Mouse (Mus musculus): Measurements from ENCODE around the gene St7. TPM values are rescaled to one million over a fixed set of nuclear protein-coding genes. Genes with fewer than 3 reads are reported as not detected.

St7 gene
- polyA plus RNA-seq, 1 experiment from 2014 or later, result 39.3 TPM

DNA sequence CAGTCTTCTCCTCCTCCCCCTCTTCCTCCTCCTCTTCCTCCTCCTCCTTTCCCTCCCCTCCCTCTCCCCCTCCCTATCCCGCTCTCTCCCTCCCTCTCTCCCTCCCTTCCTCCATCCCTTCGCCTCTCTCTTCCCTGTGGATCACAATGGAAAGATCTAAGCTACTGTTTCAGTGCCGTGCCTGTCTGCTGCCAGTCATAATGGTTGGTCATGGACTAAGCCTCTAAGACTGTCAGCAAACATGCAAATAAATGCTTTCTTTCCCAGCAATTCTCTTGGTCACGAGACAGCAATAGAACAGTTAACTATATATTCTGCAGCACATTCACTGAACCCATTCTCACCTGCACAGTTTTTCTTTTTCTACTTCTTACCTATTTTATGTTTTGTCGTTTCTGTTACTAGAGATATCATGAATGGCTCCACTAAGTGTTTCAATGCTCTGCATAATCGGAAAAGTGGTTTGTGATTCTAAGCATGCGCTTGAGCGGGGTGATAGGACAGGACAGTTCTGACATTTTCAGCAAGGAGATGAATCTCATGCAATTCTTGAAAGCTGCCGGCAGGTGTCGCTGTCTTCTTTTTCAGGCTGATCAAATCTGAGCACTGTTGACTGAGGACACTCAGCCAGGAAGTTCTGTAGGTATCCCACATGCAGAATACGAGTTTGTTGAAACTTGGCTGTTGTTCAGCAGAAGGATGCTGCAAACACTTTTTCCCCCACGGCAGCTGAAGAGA is 17.5 kb upstream of the St7 start:
- Histone ChIP-seq H3K9ac (ENCODE audit: low read length) (no peak overlapping the region), H3K4me1 (replicated peaks; ENCODE audit: control insufficient read depth, insufficient read depth, low read length) (no peaks in the 10 kb centered on the region), H3K9me3 (ENCODE audit: control insufficient read depth, low read length) (no peaks in the 10 kb centered on the region), H3K4me2 (ENCODE audit: low read depth, low read length) (0 out of 2 replicates have a peak overlapping the region, but pooled peaks have one; percentile 10), H3K27me3 (ENCODE audit: control insufficient read depth, insufficient read depth, low read depth, low read length) (no peaks in the 10 kb centered on the region), H3K36me3 (ENCODE audit: control insufficient read depth, insufficient read depth, low read length) (no peaks in the 10 kb centered on the region), H3K27ac (ENCODE audit: low read length) (no peak overlapping the region), H3K4me3 (ENCODE audit: low read length) (no peak overlapping the region)
- peak; percentile 79 for ATAC-seq (ENCODE audit: low read depth)
- WGBS, result 22% methylated on average over 12 of the region's 12 CpGs

- 73% methylated on average over 2 of the region's 2 CpGs for WGBS
- no peak overlapping the region for H3K27ac ChIP-seq (ENCODE audit: low read length)
- ATAC-seq (ENCODE audit: low read depth), result no peak
Measured at GRCm38 (mm10) chr6:17677008-17677407, 15.7 kb upstream of the St7 start.

GRCm38 (mm10) chr6:17680266-17680925 is 12.3 kb upstream of the St7 start:
- Histone ChIP-seq H3K4me2 (ENCODE audit: low read depth, low read length) (no peak overlapping the region), H3K27ac (ENCODE audit: low read length) (no peak overlapping the region), H3K36me3 (ENCODE audit: control insufficient read depth, insufficient read depth, low read length) (no peaks in the 10 kb centered on the region), H3K9me3 (ENCODE audit: control insufficient read depth, low read length) (no peaks in the 10 kb centered on the region), H3K9ac (ENCODE audit: low read length) (no peak overlapping the region), H3K27me3 (ENCODE audit: control insufficient read depth, insufficient read depth, low read depth, low read length) (no peaks in the 10 kb centered on the region), H3K4me3 (ENCODE audit: low read length) (no peak overlapping the region), H3K4me1 (replicated peaks; ENCODE audit: control insufficient read depth, insufficient read depth, low read length) (no peaks in the 10 kb centered on the region)
- no peak for ATAC-seq (ENCODE audit: low read depth)
- WGBS, result 78% methylated on average over 6 of the region's 6 CpGs

More at GRCm38 (mm10) chr6:17677008-17677407, 15.7 kb upstream of the St7 start:
- H3K36me3 ChIP-seq (ENCODE audit: control insufficient read depth, insufficient read depth, low read length), result no peaks in the 10 kb centered on the region
- H3K9me3 ChIP-seq (ENCODE audit: control insufficient read depth, low read length), result no peaks in the 10 kb centered on the region
- H3K4me3 ChIP-seq (ENCODE audit: low read length), result no peak overlapping the region
- no peaks in the 10 kb centered on the region for H3K4me1 ChIP-seq (replicated peaks; ENCODE audit: control insufficient read depth, insufficient read depth, low read length)
- H3K9ac ChIP-seq (ENCODE audit: low read length), result no peak overlapping the region
- H3K27me3 ChIP-seq (ENCODE audit: control insufficient read depth, insufficient read depth, low read depth, low read length), result no peaks in the 10 kb centered on the region
- H3K4me2 ChIP-seq (ENCODE audit: low read depth, low read length), result no peak overlapping the region

GRCm38 (mm10) chr6:17681810-17682209 is 10.9 kb upstream of the St7 start:
- Histone ChIP-seq H3K4me3 (ENCODE audit: low read length) (no peak overlapping the region), H3K27me3 (ENCODE audit: control insufficient read depth, insufficient read depth, low read depth, low read length) (no peaks in the 10 kb centered on the region), H3K4me2 (ENCODE audit: low read depth, low read length) (no peak overlapping the region), H3K9me3 (ENCODE audit: control insufficient read depth, low read length) (no peaks in the 10 kb centered on the region), H3K36me3 (ENCODE audit: control insufficient read depth, insufficient read depth, low read length) (no peaks in the 10 kb centered on the region), H3K4me1 (replicated peaks; ENCODE audit: control insufficient read depth, insufficient read depth, low read length) (no peaks in the 10 kb centered on the region), H3K9ac (ENCODE audit: low read length) (no peak overlapping the region), H3K27ac (ENCODE audit: low read length) (no peak overlapping the region)
- 92% methylated on average over 8 of the region's 8 CpGs for WGBS
- no peak for ATAC-seq (ENCODE audit: low read depth)

GRCm38 (mm10) chr6:17688676-17689075 is 4.1 kb upstream of the St7 start:
- no peaks in the 10 kb centered on the region for H3K27me3 ChIP-seq (ENCODE audit: control insufficient read depth, insufficient read depth, low read depth, low read length)
- no peak for ATAC-seq (ENCODE audit: low read depth)
- H3K27ac ChIP-seq (ENCODE audit: low read length), result no peak overlapping the region
- H3K4me1 ChIP-seq (replicated peaks; ENCODE audit: control insufficient read depth, insufficient read depth, low read length), result peaks cover 2% of the 10 kb centered on the region; the same call in 1 of the 2 replicates
- H3K9ac ChIP-seq (ENCODE audit: low read length), result no peak overlapping the region
- 60% methylated on average over 5 of the region's 5 CpGs for WGBS
- no peaks in the 10 kb centered on the region for H3K36me3 ChIP-seq (ENCODE audit: control insufficient read depth, insufficient read depth, low read length)
- no peak overlapping the region for H3K4me3 ChIP-seq (ENCODE audit: low read length)
- H3K9me3 ChIP-seq (ENCODE audit: control insufficient read depth, low read length), result peaks cover 2% of the 10 kb centered on the region; the same call in 1 of the 2 replicates
- no peak overlapping the region for H3K4me2 ChIP-seq (ENCODE audit: low read depth, low read length)

DNA sequence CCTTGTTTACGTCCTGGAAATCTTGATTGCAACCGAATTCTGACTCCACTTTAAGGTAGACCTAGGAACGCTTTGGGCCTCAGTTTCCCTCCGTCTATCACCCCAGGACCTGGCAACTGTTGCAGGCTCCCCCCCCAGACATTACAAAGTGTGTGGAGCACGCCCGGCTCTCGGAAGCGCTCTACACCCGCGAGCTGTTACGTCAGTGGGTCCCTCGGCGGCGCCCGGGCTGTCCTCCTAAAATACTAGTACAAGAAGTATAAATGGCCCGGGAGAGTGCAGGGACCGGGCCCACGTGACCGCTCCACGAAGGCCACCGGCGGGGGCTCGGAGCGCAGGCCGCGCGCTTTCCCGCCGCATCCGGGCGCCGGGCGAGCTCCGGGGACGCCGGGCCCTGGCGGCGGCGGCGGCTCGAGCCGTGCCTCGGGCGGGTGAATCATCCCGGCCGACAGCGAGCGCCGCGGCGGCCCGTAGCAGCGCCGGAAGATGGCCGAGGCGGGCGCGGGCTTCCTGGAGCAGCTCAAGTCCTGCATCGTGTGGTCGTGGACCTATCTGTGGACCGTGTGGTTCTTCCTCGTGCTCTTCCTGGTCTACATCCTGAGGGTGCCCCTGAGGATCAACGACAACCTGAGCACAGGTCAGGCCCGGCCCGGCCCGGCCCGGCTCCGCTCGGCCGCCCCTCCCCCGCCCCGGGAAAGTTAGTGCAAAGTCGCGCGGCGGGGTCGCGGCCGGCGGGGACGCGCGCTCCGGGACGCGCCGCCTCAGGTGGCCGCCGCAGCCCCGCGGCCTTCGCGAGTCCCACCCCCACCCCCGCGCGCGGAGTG is 1.2 kb downstream of the St7 start:
- Histone ChIP-seq H3K9ac (ENCODE audit: low read length) (peak overlapping the region; percentile 96), H3K36me3 (ENCODE audit: control insufficient read depth, insufficient read depth, low read length) (peaks cover 4% of the 10 kb centered on the region), H3K9me3 (ENCODE audit: control insufficient read depth, low read length) (no peaks in the 10 kb centered on the region), H3K4me2 (ENCODE audit: low read depth, low read length) (peak overlapping the region; percentile 61), H3K27ac (ENCODE audit: low read length) (peak overlapping the region; percentile 98), H3K4me1 (replicated peaks; ENCODE audit: control insufficient read depth, insufficient read depth, low read length) (peaks cover 8% of the 10 kb centered on the region; the same call in 1 of the 2 replicates), H3K27me3 (ENCODE audit: control insufficient read depth, insufficient read depth, low read depth, low read length) (no peaks in the 10 kb centered on the region), H3K4me3 (ENCODE audit: low read length) (peak overlapping the region; percentile 85)
- ATAC-seq (ENCODE audit: low read depth), result peak; percentile 80
- WGBS, result under 1% methylated on average over 88 of the region's 97 CpGs

DNA sequence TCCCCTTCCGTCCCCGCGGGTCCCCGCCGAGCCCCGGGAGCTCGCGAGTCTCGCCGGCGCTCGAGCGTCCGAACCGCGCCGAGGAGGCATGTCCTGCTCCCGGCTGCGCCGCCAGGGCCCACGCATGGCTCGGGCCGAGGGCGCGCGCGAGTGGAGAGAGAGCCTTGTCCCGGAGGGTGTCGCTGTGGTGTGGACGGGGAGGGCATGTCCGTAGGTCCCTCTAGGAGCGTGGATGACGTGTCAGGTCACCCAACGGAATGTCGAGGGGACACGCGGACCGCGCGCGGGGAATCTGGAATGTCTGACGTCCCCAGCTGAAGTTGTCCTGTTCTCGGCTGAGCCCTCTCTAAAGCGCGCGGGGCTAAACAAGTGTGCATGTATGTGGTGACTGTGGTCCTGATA is 1.8 kb downstream of the St7 start:
- Histone ChIP-seq H3K4me3 (ENCODE audit: low read length) (peak overlapping the region; percentile 85), H3K9ac (ENCODE audit: low read length) (peak overlapping the region; percentile 96), H3K4me2 (ENCODE audit: low read depth, low read length) (peak overlapping the region; percentile 61), H3K9me3 (ENCODE audit: control insufficient read depth, low read length) (no peaks in the 10 kb centered on the region), H3K4me1 (replicated peaks; ENCODE audit: control insufficient read depth, insufficient read depth, low read length) (peaks cover 8% of the 10 kb centered on the region; the same call in 1 of the 2 replicates), H3K27ac (ENCODE audit: low read length) (peak overlapping the region; percentile 98), H3K27me3 (ENCODE audit: control insufficient read depth, insufficient read depth, low read depth, low read length) (no peaks in the 10 kb centered on the region), H3K36me3 (ENCODE audit: control insufficient read depth, insufficient read depth, low read length) (peaks cover 4% of the 10 kb centered on the region)
- WGBS, result under 1% methylated on average over 46 of the region's 46 CpGs
- ATAC-seq (ENCODE audit: low read depth), result peak; percentile 83

- H3K27me3 ChIP-seq (ENCODE audit: control insufficient read depth, insufficient read depth, low read depth, low read length), result no peaks in the 10 kb centered on the region
- H3K36me3 ChIP-seq (ENCODE audit: control insufficient read depth, insufficient read depth, low read length), result peaks cover 4% of the 10 kb centered on the region
- peaks cover 11% of the 10 kb centered on the region; the same call in 1 of the 2 replicates for H3K4me1 ChIP-seq (replicated peaks; ENCODE audit: control insufficient read depth, insufficient read depth, low read length)
- peak overlapping the region; percentile 25 for H3K4me3 ChIP-seq (ENCODE audit: low read length)
- H3K9ac ChIP-seq (ENCODE audit: low read length), result peak overlapping the region; percentile 32
- no peaks in the 10 kb centered on the region for H3K9me3 ChIP-seq (ENCODE audit: control insufficient read depth, low read length)
- peak overlapping the region; percentile 52 for H3K4me2 ChIP-seq (ENCODE audit: low read depth, low read length)
- WGBS, result 32% methylated on average over 5 of the region's 5 CpGs
- peak overlapping the region; percentile 23 for H3K27ac ChIP-seq (ENCODE audit: low read length)
- ATAC-seq (ENCODE audit: low read depth), result peak; percentile 23; the same call in 1 of the 2 replicates
Measured at GRCm38 (mm10) chr6:17696321-17696734, 3.6 kb downstream of the St7 start.

Data from lung, embryonic 16.5 days (tissue).